Mouse (Mus musculus) inflammation-experienced regulatory T-cells, adult 6 months (primary cell): ENCODE data around the gene Myo1h. TPM values are rescaled to one million over a fixed set of nuclear protein-coding genes. Genes with fewer than 3 reads are reported as not detected.

Experiments used
- ATAC-seq: one replicate; pipeline ENCODE4 v1.8.0; 2017
- polyA plus RNA-seq, 3 experiments: library from polyadenylated mRNA; unstranded; fragments of 100-300 nt; shearing (Covaris generic); gene quantifications; one replicate each; pipeline ENCODE4 v1.2.1; 2017

Gene Myo1h
- polyA plus RNA-seq, 3 experiments from 2014 or later, result 1.5 to 4.3 (median 2.9) TPM

- no peak for ATAC-seq
Measured at GRCm38 (mm10) chr5:114360968-114361367, 72.0 kb downstream of the Myo1h start.

- no peak for ATAC-seq
Measured at GRCm38 (mm10) chr5:114365043-114365752, 76.2 kb downstream of the Myo1h start.

GRCm38 (mm10) chr5:114368121-114368520, 79.2 kb downstream of the Myo1h start:
- no peak for ATAC-seq

GRCm38 (mm10) chr5:114368803-114369496, 80.0 kb downstream of the Myo1h start:
- ATAC-seq, result no peak

- no peak for ATAC-seq
Measured at GRCm38 (mm10) chr5:114369921-114370320, 81.0 kb downstream of the Myo1h start.

GRCm38 (mm10) chr5:114370371-114370776, 81.4 kb downstream of the Myo1h start:
- no peak for ATAC-seq

- ATAC-seq, result no peak
Measured at GRCm38 (mm10) chr5:114371331-114371730, 82.4 kb downstream of the Myo1h start.

GRCm38 (mm10) chr5:114371731-114372473, 82.9 kb downstream of the Myo1h start:
- no peak for ATAC-seq

- ATAC-seq, result no peak
Measured at GRCm38 (mm10) chr5:114372565-114372964, 83.6 kb downstream of the Myo1h start.

GRCm38 (mm10) chr5:114373174-114373573, 84.2 kb downstream of the Myo1h start:
- ATAC-seq, result no peak

- ATAC-seq, result no peak
Measured at GRCm38 (mm10) chr5:114373581-114373980, 84.6 kb downstream of the Myo1h start.

- no peak for ATAC-seq
Measured at GRCm38 (mm10) chr5:114374409-114375213, 85.6 kb downstream of the Myo1h start.

GRCm38 (mm10) chr5:114378177-114378920, 89.4 kb downstream of the Myo1h start:
- peak; percentile 71 for ATAC-seq

- no peak for ATAC-seq
Measured at GRCm38 (mm10) chr5:114378936-114379335, 90.0 kb downstream of the Myo1h start.

GRCm38 (mm10) chr5:114379763-114380162, 90.8 kb downstream of the Myo1h start:
- ATAC-seq, result peak; percentile 11

GRCm38 (mm10) chr5:114380209-114381012, 91.4 kb downstream of the Myo1h start, which contains the start of the genes Kctd10 and Ube3b:
Gene Kctd10, minus strand, starts transcription at chr5:114380508.
Gene Ube3b, plus strand, starts transcription at chr5:114380607.
- ATAC-seq, result peak; percentile 65

GRCm38 (mm10) chr5:114381013-114381351, 92.0 kb downstream of the Myo1h start:
- no peak for ATAC-seq

GRCm38 (mm10) chr5:114383184-114383904, 94.4 kb downstream of the Myo1h start:
- ATAC-seq, result no peak

- ATAC-seq, result no peak
Measured at GRCm38 (mm10) chr5:114384448-114384847, 95.5 kb downstream of the Myo1h start.

- ATAC-seq, result no peak
Measured at GRCm38 (mm10) chr5:114393169-114393568, 104.2 kb downstream of the Myo1h start.
